Mouse (Mus musculus) kidney, embryonic 14.5 days (tissue): ENCODE data around the gene Cpsf4. TPM values are rescaled to one million over a fixed set of nuclear protein-coding genes. Genes with fewer than 3 reads are reported as not detected.

Experiments used
- ATAC-seq: fragments of 200-750 bp; cut with Nextera tagmentation; 2 replicates; pipeline ENCODE4 v1.8.0; 2017; ENCODE audit warnings: moderate number of reproducible peaks, mild to moderate bottlenecking, moderate TSS enrichment, moderate library complexity; ENCODE audit not compliant: low FRiP score, low TSS enrichment
- H3K27ac ChIP-seq: fragments of 300-500 bp; sonication (generic); 2 replicates; pipeline ENCODE4 v1.5.1; 2014; ENCODE audit warnings: low read depth, mild to moderate bottlenecking, low read length, moderate library complexity, mixed read lengths
- H3K27me3 ChIP-seq: fragments of 300-500 bp; sonication (generic); 2 replicates; pipeline ENCODE4 v1.6.1; 2014; ENCODE audit warnings: mild to moderate bottlenecking, low read length; ENCODE audit not compliant: control insufficient read depth, insufficient read depth
- H3K36me3 ChIP-seq: fragments of 300-500 bp; sonication (generic); 2 replicates; pipeline ENCODE4 v1.6.1; 2014; ENCODE audit warnings: low read length, mixed read lengths; ENCODE audit not compliant: control insufficient read depth, insufficient read depth
- H3K4me1 ChIP-seq: fragments of 300-500 bp; sonication (generic); 2 replicates; pipeline ENCODE4 v1.6.1; 2014; ENCODE audit warnings: low read length, mixed read lengths; ENCODE audit not compliant: control insufficient read depth, insufficient read depth
- H3K4me2 ChIP-seq: fragments of 300-500 bp; sonication (generic); replicated peaks from 2 replicates; pipeline ENCODE4 v1.6.1; 2014; ENCODE audit warnings: low read depth, mild to moderate bottlenecking, low read length
- H3K4me3 ChIP-seq: fragments of 300-500 bp; sonication (generic); 2 replicates; pipeline ENCODE4 v1.5.1; 2014; ENCODE audit warnings: mild to moderate bottlenecking, low read length
- H3K9ac ChIP-seq: fragments of 300-500 bp; sonication (generic); 2 replicates; pipeline ENCODE4 v1.6.1; 2014; ENCODE audit warnings: low read depth, mild to moderate bottlenecking, low read length, moderate library complexity
- H3K9me3 ChIP-seq: fragments of 300-500 bp; sonication (generic); 2 replicates; pipeline ENCODE4 v1.6.1; 2016; ENCODE audit warnings: low read length; ENCODE audit not compliant: control insufficient read depth
- WGBS: fragments of 180-500 bp; shearing (Covaris S2); extraction: QIAGEN DNeasy Blood & Tissue Kit; methylation state at CpG from one replicate; pipeline ENCODE4 v1.1.7; 2014; 5-methylcytosine and 5-hydroxymethylcytosine counted together
- polyA plus RNA-seq: library from polyadenylated mRNA; unstranded; fragments of >200 nt; fragmentation: Nextera tagmentation; extraction: Ambion mirVana; gene quantifications from 2 replicates; pipeline ENCODE4 v1.2.1, GENCODE M21; 2014

Cpsf4 gene
- polyA plus RNA-seq, 1 experiment from 2014 or later = 37.1 TPM

GRCm38 (mm10) chr5:145191962-145192361 is 24.9 kb downstream of the Cpsf4 start, which contains the start of gene Atp5j2:
Gene Atp5j2, minus strand, starts transcription at chr5:145192062.
- no peaks in the 10 kb centered on the region for H3K27me3 ChIP-seq
- WGBS = 89% methylated on average over 2 of the region's 2 CpGs

GRCm38 (mm10) chr5:145200387-145200786 is 33.4 kb downstream of the Cpsf4 start:
- Histone ChIP-seq H3K36me3 (peaks cover 6% of the 10 kb centered on the region), H3K27ac (no peak overlapping the region), H3K9me3 (no peaks in the 10 kb centered on the region), H3K4me3 (peak overlapping the region; percentile 87; the same call in 1 of the 2 replicates), H3K4me1 (peaks cover 8% of the 10 kb centered on the region), H3K27me3 (no peaks in the 10 kb centered on the region), H3K4me2 (peak overlapping the region; percentile 86; the same call in 1 of the 2 replicates), H3K9ac (no peak overlapping the region)
- 80% methylated on average over 7 of the region's 7 CpGs for WGBS
- no peak for ATAC-seq

More at GRCm38 (mm10) chr5:145191962-145192361, 24.9 kb downstream of the Cpsf4 start, which contains the start of gene Atp5j2:
- no peak for ATAC-seq
- Histone ChIP-seq H3K4me1 (peaks cover 12% of the 10 kb centered on the region; the same call in 1 of the 2 replicates), H3K36me3 (peaks cover 22% of the 10 kb centered on the region), H3K4me2 (peak within 1 kb of the TSS; percentile 89), H3K27ac (peak within 1 kb of the TSS; percentile 74), H3K9me3 (no peaks in the 10 kb centered on the region), H3K4me3 (peak within 1 kb of the TSS; percentile 95), H3K9ac (peak within 1 kb of the TSS; percentile 97)

GRCm38 (mm10) chr5:145201321-145201991 is 34.4 kb downstream of the Cpsf4 start, which contains the start of gene Zkscan14:
Gene Zkscan14, minus strand, starts transcription at chr5:145201868.
- 2% methylated on average over 37 of the region's 37 CpGs for WGBS
- no peaks in the 10 kb centered on the region for H3K9me3 ChIP-seq
- H3K9ac ChIP-seq = peak within 1 kb of the TSS; percentile 77
- H3K4me2 ChIP-seq = peak within 1 kb of the TSS; percentile 86
- H3K27ac ChIP-seq = peak within 1 kb of the TSS; percentile 55; the same call in 1 of the 2 replicates
- ATAC-seq = 0 out of 2 replicates have a peak, but pooled peaks have one; percentile 5
- H3K4me3 ChIP-seq = peak within 1 kb of the TSS; percentile 87
- H3K36me3 ChIP-seq = peaks cover 3% of the 10 kb centered on the region
- peaks cover 15% of the 10 kb centered on the region for H3K4me1 ChIP-seq
- H3K27me3 ChIP-seq = no peaks in the 10 kb centered on the region

- no peak overlapping the region for H3K4me3 ChIP-seq
- H3K4me1 ChIP-seq = peaks cover 15% of the 10 kb centered on the region
- H3K9ac ChIP-seq = no peak overlapping the region
- peaks cover 9% of the 10 kb centered on the region for H3K36me3 ChIP-seq
- no peaks in the 10 kb centered on the region for H3K9me3 ChIP-seq
- 50% methylated on average over 3 of the region's 3 CpGs for WGBS
- no peak for ATAC-seq
- no peak overlapping the region for H3K27ac ChIP-seq
- no peak overlapping the region for H3K4me2 ChIP-seq
- no peaks in the 10 kb centered on the region for H3K27me3 ChIP-seq
Measured at GRCm38 (mm10) chr5:145202446-145202845, 35.4 kb downstream of the Cpsf4 start.

GRCm38 (mm10) chr5:145203936-145204691 is 37.1 kb downstream of the Cpsf4 start, which contains the start of gene Zkscan5:
Gene Zkscan5, plus strand, starts transcription at chr5:145204562.
- Histone ChIP-seq H3K27me3 (no peaks in the 10 kb centered on the region), H3K4me2 (peak within 1 kb of the TSS; percentile 51), H3K27ac (peak within 1 kb of the TSS; percentile 85), H3K9me3 (no peaks in the 10 kb centered on the region), H3K36me3 (peaks cover 11% of the 10 kb centered on the region; the same call in 1 of the 2 replicates), H3K4me3 (peak within 1 kb of the TSS; percentile 56), H3K9ac (peak within 1 kb of the TSS; percentile 61; the same call in 1 of the 2 replicates), H3K4me1 (peaks cover 15% of the 10 kb centered on the region)
- ATAC-seq = peak; percentile 98
- WGBS = under 1% methylated on average over 22 of the region's 22 CpGs

- H3K9ac ChIP-seq = peak overlapping the region; percentile 61; the same call in 1 of the 2 replicates
- H3K4me3 ChIP-seq = peak overlapping the region; percentile 56
- no peaks in the 10 kb centered on the region for H3K27me3 ChIP-seq
- H3K27ac ChIP-seq = no peak overlapping the region
- WGBS = 23% methylated on average over 9 of the region's 9 CpGs
- peaks cover 11% of the 10 kb centered on the region; the same call in 1 of the 2 replicates for H3K36me3 ChIP-seq
- peaks cover 15% of the 10 kb centered on the region for H3K4me1 ChIP-seq
- H3K9me3 ChIP-seq = no peaks in the 10 kb centered on the region
- peak overlapping the region; percentile 42 for H3K4me2 ChIP-seq
- ATAC-seq = no peak
Measured at GRCm38 (mm10) chr5:145205041-145205440, 38.0 kb downstream of the Cpsf4 start.

GRCm38 (mm10) chr5:145207385-145207784 is 40.4 kb downstream of the Cpsf4 start:
- H3K4me1 ChIP-seq = peaks cover 10% of the 10 kb centered on the region
- ATAC-seq = no peak
- no peaks in the 10 kb centered on the region for H3K9me3 ChIP-seq
- H3K27ac ChIP-seq = no peak overlapping the region
- H3K27me3 ChIP-seq = no peaks in the 10 kb centered on the region
- WGBS = 98% methylated on average over 6 of the region's 6 CpGs
- no peak overlapping the region for H3K4me2 ChIP-seq
- H3K9ac ChIP-seq = no peak overlapping the region
- H3K4me3 ChIP-seq = no peak overlapping the region
- peaks cover 18% of the 10 kb centered on the region; the same call in 1 of the 2 replicates for H3K36me3 ChIP-seq

- Histone ChIP-seq H3K9me3 (no peaks in the 10 kb centered on the region), H3K4me3 (no peak overlapping the region), H3K4me2 (no peak overlapping the region), H3K4me1 (peaks cover 10% of the 10 kb centered on the region), H3K36me3 (peaks cover 22% of the 10 kb centered on the region), H3K27me3 (no peaks in the 10 kb centered on the region), H3K27ac (no peak overlapping the region), H3K9ac (no peak overlapping the region)
- 90% methylated on average over 6 of the region's 6 CpGs for WGBS
- no peak for ATAC-seq
Measured at GRCm38 (mm10) chr5:145207954-145208353, 40.9 kb downstream of the Cpsf4 start.
